ENCODE assay signal across 7 mouse cellular contexts in genomic region chr19:53824872-53825680, GRCm38 (mm10).
DNase-seq lines count a peak whose midpoint lies in the region; ATAC-seq and TF ChIP-seq lines count a peak whose summit lies in the region.

No protein-coding gene starts in this region.

- WGBS in spleen, adult 2 months, result 72% methylated on average over 21 of the region's 21 CpGs
- whole genome bisulfite sequencing in heart, embryonic 12.5 days, result 65% methylated on average over 21 of the region's 21 CpGs
- WGBS in liver, embryonic 11.5 days, result 65% methylated on average over 21 of the region's 21 CpGs
- 59% methylated on average over 21 of the region's 21 CpGs for WGBS in neural tube, embryonic 13.5 days

- no peak for TF ChIP-seq POLR2A in spleen, adult 2 months (IDR thresholded peaks at IDR 0.05; ENCODE audit: low read depth, low read length)

- no peaks in the 10 kb centered on the region for H3K27me3 ChIP-seq in spleen, adult 2 months (ENCODE audit: control insufficient read depth, insufficient read depth, low read length)
- no peaks in the 10 kb centered on the region for H3K27me3 ChIP-seq in heart, embryonic 12.5 days (replicated peaks)
- H3K27me3 ChIP-seq in liver, embryonic 11.5 days (replicated peaks; ENCODE audit: control insufficient read depth, insufficient read depth, low read length), result no peaks in the 10 kb centered on the region
- 0 out of 2 replicates have a peak, but pooled peaks cover 6% of the 10 kb centered on the region for H3K27me3 ChIP-seq in neural tube, embryonic 13.5 days

- no peaks in the 10 kb centered on the region for H3K9me3 ChIP-seq in heart, embryonic 12.5 days (replicated peaks)
- H3K9me3 ChIP-seq in liver, embryonic 11.5 days (ENCODE audit: control insufficient read depth, low read length), result no peaks in the 10 kb centered on the region
- no peaks in the 10 kb centered on the region for H3K9me3 ChIP-seq in neural tube, embryonic 13.5 days

- H3K27ac ChIP-seq in spleen, adult 2 months (ENCODE audit: insufficient read depth, low read length), result no peak overlapping the region; the same call in 1 of the 2 replicates
- H3K27ac ChIP-seq in heart, embryonic 12.5 days (ENCODE audit: poor library complexity, severe bottlenecking), result peak overlapping the region; percentile 35
- peak overlapping the region; percentile 47; the same call in 1 of the 2 replicates for H3K27ac ChIP-seq in liver, embryonic 11.5 days (ENCODE audit: low read depth, low read length)
- H3K27ac ChIP-seq in neural tube, embryonic 13.5 days (replicated peaks), result peak overlapping the region; percentile 24; the same call in 1 of the 2 replicates

- no peaks in the 10 kb centered on the region for H3K36me3 ChIP-seq in spleen, adult 2 months (ENCODE audit: control insufficient read depth, insufficient read depth, low read length)
- H3K36me3 ChIP-seq in heart, embryonic 12.5 days, result peaks cover 36% of the 10 kb centered on the region
- H3K36me3 ChIP-seq in liver, embryonic 11.5 days (ENCODE audit: control insufficient read depth, insufficient read depth, low read length), result no peaks in the 10 kb centered on the region
- H3K36me3 ChIP-seq in neural tube, embryonic 13.5 days, result no peaks in the 10 kb centered on the region

- ATAC-seq in heart, embryonic 12.5 days (ENCODE audit: insufficient number of reproducible peaks, low FRiP score), result peak; percentile 69; the same call in 1 of the 2 replicates
- ATAC-seq in liver, embryonic 11.5 days (replicated peaks; ENCODE audit: low FRiP score), result peak; percentile 70
- peak; percentile 82 for ATAC-seq in neural tube, embryonic 13.5 days (ENCODE audit: low read depth)

- no peaks in the 10 kb centered on the region for H3K4me1 ChIP-seq in spleen, adult 2 months (ENCODE audit: control insufficient read depth, insufficient read depth, insufficient read length)
- peaks cover 50% of the 10 kb centered on the region for H3K4me1 ChIP-seq in heart, embryonic 12.5 days (replicated peaks)
- H3K4me1 ChIP-seq in liver, embryonic 11.5 days (replicated peaks; ENCODE audit: control insufficient read depth, insufficient read depth, low read length), result peaks cover 23% of the 10 kb centered on the region
- peaks cover 25% of the 10 kb centered on the region for H3K4me1 ChIP-seq in neural tube, embryonic 13.5 days (replicated peaks)

- peak overlapping the region; percentile 58 for H3K4me3 ChIP-seq in spleen, adult 2 months (ENCODE audit: extremely low read depth, insufficient read depth, insufficient read length)
- H3K4me3 ChIP-seq in heart, embryonic 12.5 days, result peak overlapping the region; percentile 21; the same call in 1 of the 2 replicates
- H3K4me3 ChIP-seq in liver, embryonic 11.5 days (ENCODE audit: low read depth, low read length), result peak overlapping the region; percentile 52
- H3K4me3 ChIP-seq in neural tube, embryonic 13.5 days, result peak overlapping the region; percentile 38

- TF ChIP-seq CTCF in spleen, adult 2 months (IDR thresholded peaks at IDR 0.05; ENCODE audit: extremely low read depth, insufficient read depth, insufficient read length, insufficient replicate concordance), result no peak

- H3K9ac ChIP-seq in heart, embryonic 12.5 days, result no peak overlapping the region
- H3K9ac ChIP-seq in liver, embryonic 11.5 days (ENCODE audit: low read depth, low read length), result peak overlapping the region; percentile 65
- H3K9ac ChIP-seq in neural tube, embryonic 13.5 days, result peak overlapping the region; percentile 56

- DNase-seq in spleen, adult 2 months (ENCODE audit: low read depth in 1 of 2, low spot score in 2 of 2), result peak; percentile 34 to 50
- DNase-seq in spleen, adult 12 weeks (ENCODE audit: low spot score), result no peak
- peak; percentile 38 to 55 for DNase-seq in cerebellum, postnatal 14 days
- DNase-seq in liver, embryonic 11.5 days (ENCODE audit: low spot score), result no peak
- DNase-seq in spleen, adult 18-20 months, result no peak

- H3K4me2 ChIP-seq in heart, embryonic 12.5 days, result peak overlapping the region; percentile 45; the same call in 1 of the 2 replicates
- H3K4me2 ChIP-seq in liver, embryonic 11.5 days, result peak overlapping the region; percentile 54
- H3K4me2 ChIP-seq in neural tube, embryonic 13.5 days, result peak overlapping the region; percentile 45

Comparison
In these comparisons a context has a peak if more than half of its experiments do, and no peak if none do; other contexts are left out.
1. DNase-seq: peak in spleen, adult 2 months (2 of 2) and cerebellum, postnatal 14 days (2 of 2); none in spleen, adult 12 weeks (single experiment), liver, embryonic 11.5 days (single experiment) and spleen, adult 18-20 months (0 of 2).
2. Peak in every context shown above with its lines, with median percentiles within 50 percentile points of each other: H3K4me3 ChIP-seq, ATAC-seq and H3K4me2 ChIP-seq.